In genomic region chr10:67182651-67183050, GRCm38 (mm10) we compare ENCODE assay signal across 9 mouse cellular contexts.
DNase-seq lines count a peak whose midpoint lies in the region; ATAC-seq and TF ChIP-seq lines count a peak whose summit lies in the region.
"Had no signal": no experiment of that assay in that cellular context is flagged by ENCODE, and none has a peak within 500 bp of the region (broad histone marks: within the 10 kb centered on the region; RNA-seq: fewer than 3 reads in every experiment).

No protein-coding gene starts in this region.

- no peak for DNase-seq in heart, postnatal 10 days
- no peak for DNase-seq in stomach, postnatal 0 days (ENCODE audit: low spot score)
- DNase-seq in right cerebral cortex, adult 18-20 months: no peak
- no peak for DNase-seq in gastrocnemius, postnatal 25 days
- DNase-seq in urinary bladder, postnatal 4 days (ENCODE audit: low spot score in 2 of 2): no peak
- DNase-seq: left cerebral cortex, postnatal 4 days had no signal

- H3K27me3 ChIP-seq in heart, embryonic 15.5 days: no peaks in the 10 kb centered on the region
- no peaks in the 10 kb centered on the region for H3K27me3 ChIP-seq in stomach, embryonic 14.5 days (ENCODE audit: control insufficient read depth, insufficient read depth, low read length)
- H3K27me3 ChIP-seq in stomach, postnatal 0 days (ENCODE audit: control insufficient read depth, insufficient read depth, low read length): no peaks in the 10 kb centered on the region
- no peaks in the 10 kb centered on the region for H3K27me3 ChIP-seq in liver, embryonic 15.5 days

- 51% methylated on average over 3 of the region's 3 CpGs for WGBS in heart, embryonic 15.5 days
- WGBS in stomach, embryonic 14.5 days: 22% methylated on average over 3 of the region's 3 CpGs
- 51% methylated on average over 3 of the region's 3 CpGs for WGBS in stomach, postnatal 0 days
- 24% methylated on average over 3 of the region's 3 CpGs for WGBS in liver, embryonic 15.5 days (ENCODE audit: insufficient replicate concordance)

- H3K27ac ChIP-seq in heart, embryonic 15.5 days: peak overlapping the region; percentile 37; the same call in 1 of the 2 replicates
- H3K27ac ChIP-seq in stomach, embryonic 14.5 days (ENCODE audit: low read length): 0 out of 2 replicates have a peak overlapping the region, but pooled peaks have one; percentile 3
- no peak overlapping the region for H3K27ac ChIP-seq in stomach, postnatal 0 days (replicated peaks)
- peak overlapping the region; percentile 80 for H3K27ac ChIP-seq in liver, embryonic 15.5 days (replicated peaks)

- peaks cover 15% of the 10 kb centered on the region for H3K4me1 ChIP-seq in heart, embryonic 15.5 days (replicated peaks)
- H3K4me1 ChIP-seq in stomach, embryonic 14.5 days (ENCODE audit: control insufficient read depth, insufficient read depth, low read length): peaks cover 13% of the 10 kb centered on the region; the same call in 1 of the 2 replicates
- no peaks in the 10 kb centered on the region for H3K4me1 ChIP-seq in stomach, postnatal 0 days (replicated peaks; ENCODE audit: control insufficient read depth, insufficient read depth)
- H3K4me1 ChIP-seq in liver, embryonic 15.5 days (replicated peaks): peaks cover 39% of the 10 kb centered on the region

- no peak overlapping the region for H3K4me3 ChIP-seq in heart, embryonic 15.5 days
- no peak overlapping the region for H3K4me3 ChIP-seq in stomach, embryonic 14.5 days (ENCODE audit: low read depth, low read length)
- H3K4me3 ChIP-seq in stomach, postnatal 0 days (ENCODE audit: low read depth, low read length): no peak overlapping the region
- no peak overlapping the region for H3K4me3 ChIP-seq in liver, embryonic 15.5 days (replicated peaks)

- TF ChIP-seq CTCF in stomach, postnatal 0 days (IDR thresholded peaks at IDR 0.05; ENCODE audit: low read depth): no peak

- no peaks in the 10 kb centered on the region for H3K36me3 ChIP-seq in heart, embryonic 15.5 days
- no peaks in the 10 kb centered on the region for H3K36me3 ChIP-seq in stomach, embryonic 14.5 days (ENCODE audit: control insufficient read depth, insufficient read depth, low read length)
- H3K36me3 ChIP-seq in stomach, postnatal 0 days (ENCODE audit: control insufficient read depth, insufficient read depth, low read length): no peaks in the 10 kb centered on the region
- no peaks in the 10 kb centered on the region for H3K36me3 ChIP-seq in liver, embryonic 15.5 days (replicated peaks)

- ATAC-seq in heart, embryonic 15.5 days (replicated peaks; ENCODE audit: insufficient number of reproducible peaks, insufficient read depth, low FRiP score, low read depth): no peak
- ATAC-seq in stomach, embryonic 14.5 days (ENCODE audit: insufficient number of reproducible peaks, insufficient read depth, low FRiP score, low read depth): no peak
- ATAC-seq in stomach, postnatal 0 days (ENCODE audit: low FRiP score, low TSS enrichment): no peak
- no peak for ATAC-seq in liver, embryonic 15.5 days (ENCODE audit: insufficient read depth)

- H3K4me2 ChIP-seq in heart, embryonic 15.5 days: no peak overlapping the region
- H3K4me2 ChIP-seq in stomach, embryonic 14.5 days (replicated peaks; ENCODE audit: low read depth, low read length): no peak overlapping the region
- H3K4me2 ChIP-seq in stomach, postnatal 0 days (replicated peaks; ENCODE audit: low read depth): no peak overlapping the region
- peak overlapping the region; percentile 40 for H3K4me2 ChIP-seq in liver, embryonic 15.5 days

- H3K9ac ChIP-seq in heart, embryonic 15.5 days: no peak overlapping the region
- no peak overlapping the region for H3K9ac ChIP-seq in stomach, embryonic 14.5 days (replicated peaks; ENCODE audit: low read depth, low read length)
- no peak overlapping the region for H3K9ac ChIP-seq in stomach, postnatal 0 days (ENCODE audit: low read length)
- no peak overlapping the region for H3K9ac ChIP-seq in liver, embryonic 15.5 days

- no peaks in the 10 kb centered on the region for H3K9me3 ChIP-seq in heart, embryonic 15.5 days (replicated peaks)
- H3K9me3 ChIP-seq in stomach, embryonic 14.5 days (ENCODE audit: control insufficient read depth, low read depth, low read length): no peaks in the 10 kb centered on the region
- no peaks in the 10 kb centered on the region for H3K9me3 ChIP-seq in stomach, postnatal 0 days (ENCODE audit: control insufficient read depth, low read length)
- H3K9me3 ChIP-seq in liver, embryonic 15.5 days (replicated peaks): no peaks in the 10 kb centered on the region

- intact Hi-C loops in heart, postnatal 10 days (cut with DNase I): loop anchor here (5.0 kb wide), 1 partner anchor 35 kb away; no protein-coding TSS in a partner anchor

- no peak for TF ChIP-seq EP300 in stomach, postnatal 0 days (optimal IDR thresholded peaks at IDR 0.05)
